Mouse (Mus musculus) testis, adult 2 months (tissue): ENCODE data around the gene Bud13. TPM values are rescaled to one million over a fixed set of nuclear protein-coding genes. Genes with fewer than 3 reads are reported as not detected.

Experiments
- H3K27ac ChIP-seq: fragments of 200-500 bp; 2 replicates; pipeline ENCODE4 v1.5.1; 2012; ENCODE audit warnings: low read depth, low read length; ENCODE audit not compliant: control insufficient read depth, insufficient read depth
- H3K27me3 ChIP-seq: fragments of 200-500 bp; 2 replicates; pipeline ENCODE4 v1.6.1; 2012; ENCODE audit warnings: mild to moderate bottlenecking, low read length, moderate library complexity; ENCODE audit not compliant: control insufficient read depth, insufficient read depth
- H3K36me3 ChIP-seq: fragments of 200-500 bp; 2 replicates; pipeline ENCODE4 v1.6.1; 2012; ENCODE audit warnings: mild to moderate bottlenecking, low read length; ENCODE audit not compliant: control insufficient read depth, insufficient read depth
- H3K4me1 ChIP-seq: fragments of 200-500 bp; 2 replicates; pipeline ENCODE4 v1.6.1; 2012; ENCODE audit warnings: low read length; ENCODE audit not compliant: control insufficient read depth, insufficient read depth
- H3K4me3 ChIP-seq: fragments of 200-500 bp; 2 replicates; pipeline ENCODE4 v1.5.1; 2012; ENCODE audit warnings: low read depth, mild to moderate bottlenecking, low read length, moderate library complexity, mixed read lengths; ENCODE audit not compliant: control insufficient read depth
- CTCF ChIP-seq: fragments of 200-500 bp; IDR thresholded peaks from 2 replicates; pipeline ENCODE4 v1.5.1; 2012; ENCODE audit warnings: low read depth, mild to moderate bottlenecking, inconsistent platforms, low read length, moderate library complexity; ENCODE audit not compliant: control insufficient read depth, insufficient read depth, insufficient replicate concordance
- POLR2A ChIP-seq: fragments of 200-500 bp; IDR thresholded peaks from 2 replicates; pipeline ENCODE4 v1.6.1; 2012; ENCODE audit warnings: low read depth, mild to moderate bottlenecking, inconsistent platforms, low read length, moderate library complexity; ENCODE audit not compliant: control insufficient read depth
- polyA plus RNA-seq: library from polyadenylated mRNA; depleted of rRNA; stranded (reverse); fragments of >200 nt; gene quantifications from 2 replicates; pipeline ENCODE4 v1.2.3, GENCODE M21; 2012

Gene Bud13
- polyA plus RNA-seq, 1 experiment = 5.8 TPM

DNA sequence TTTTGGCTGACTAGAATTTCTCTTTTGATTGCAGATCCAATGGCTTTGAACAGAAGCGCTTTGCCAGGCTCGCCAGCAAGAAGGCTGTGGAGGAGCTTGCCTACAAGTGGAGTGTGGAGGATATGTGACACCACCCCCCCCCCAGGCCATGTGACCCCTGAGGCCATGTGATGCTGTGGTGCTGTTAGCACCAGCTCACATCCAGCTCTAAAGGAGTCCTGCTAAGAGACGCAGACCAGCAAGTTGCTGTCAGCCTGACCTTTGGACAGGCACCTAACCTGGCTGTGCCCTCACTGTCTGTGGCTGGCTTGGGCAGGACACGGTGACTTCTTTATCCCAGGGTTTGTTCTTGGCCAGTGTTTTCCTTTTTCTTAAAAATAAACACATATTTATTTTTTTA is 15.6 kb downstream of the Bud13 start:
- Histone ChIP-seq H3K4me1 (no peaks in the 10 kb centered on the region), H3K27ac (no peak overlapping the region), H3K27me3 (no peaks in the 10 kb centered on the region), H3K4me3 (no peak overlapping the region), H3K36me3 (no peaks in the 10 kb centered on the region)
- no peak for TF ChIP-seq POLR2A
- no peak for TF ChIP-seq CTCF

GRCm38 (mm10) chr9:46302142-46302541 is 19.3 kb downstream of the Bud13 start:
- Histone ChIP-seq H3K27ac (no peak overlapping the region), H3K4me3 (no peak overlapping the region), H3K27me3 (no peaks in the 10 kb centered on the region), H3K36me3 (no peaks in the 10 kb centered on the region), H3K4me1 (no peaks in the 10 kb centered on the region)
- TF ChIP-seq CTCF (peak; percentile 78; the same call in 1 of the 2 replicates), POLR2A (no peak)

GRCm38 (mm10) chr9:46309121-46309520 is 26.3 kb downstream of the Bud13 start:
- H3K4me1 ChIP-seq = no peaks in the 10 kb centered on the region
- H3K27me3 ChIP-seq = no peaks in the 10 kb centered on the region
- H3K36me3 ChIP-seq = no peaks in the 10 kb centered on the region
- TF ChIP-seq POLR2A (no peak), CTCF (peak; percentile 13; the same call in 1 of the 2 replicates)
- H3K4me3 ChIP-seq = no peak overlapping the region
- no peak overlapping the region for H3K27ac ChIP-seq

- H3K27me3 ChIP-seq = no peaks in the 10 kb centered on the region
- H3K36me3 ChIP-seq = no peaks in the 10 kb centered on the region
These were observed 31.7 kb downstream of the Bud13 start for GRCm38 (mm10) chr9:46314507-46314906.

DNA sequence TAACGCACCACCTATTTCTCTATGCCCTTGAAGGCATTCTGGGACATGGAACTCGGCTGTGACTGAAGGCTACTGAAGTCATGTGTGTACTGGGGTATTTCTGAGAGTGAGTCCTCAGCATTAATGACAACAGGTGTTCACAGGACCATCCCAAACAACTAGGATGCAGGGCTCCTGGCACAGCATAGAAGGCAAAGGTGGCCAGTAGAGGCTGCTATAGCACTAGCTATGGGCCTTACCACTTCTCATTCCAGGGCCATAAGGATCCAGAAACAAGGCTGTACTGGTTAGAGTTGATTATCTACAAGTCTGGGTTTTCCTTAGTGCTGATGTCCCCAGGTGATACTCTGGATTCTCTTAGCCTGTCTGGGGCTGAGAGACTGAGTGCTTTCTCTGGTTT is 32.1 kb downstream of the Bud13 start:
- no peaks in the 10 kb centered on the region for H3K27me3 ChIP-seq
- H3K4me3 ChIP-seq = peak overlapping the region; percentile 72
- TF ChIP-seq POLR2A (no peak), CTCF (no peak)
- H3K27ac ChIP-seq = no peak overlapping the region
- H3K4me1 ChIP-seq = peaks cover 4% of the 10 kb centered on the region; the same call in 1 of the 2 replicates
- no peaks in the 10 kb centered on the region for H3K36me3 ChIP-seq

More at GRCm38 (mm10) chr9:46314507-46314906, 31.7 kb downstream of the Bud13 start:
- peak; percentile 95; the same call in 1 of the 2 replicates for TF ChIP-seq CTCF
- TF ChIP-seq POLR2A = no peak
- peak overlapping the region; percentile 72 for H3K4me3 ChIP-seq
- peaks cover 4% of the 10 kb centered on the region; the same call in 1 of the 2 replicates for H3K4me1 ChIP-seq
- H3K27ac ChIP-seq = no peak overlapping the region

GRCm38 (mm10) chr9:46315807-46316365 is 33.1 kb downstream of the Bud13 start:
- peak; percentile 29; the same call in 1 of the 2 replicates for TF ChIP-seq POLR2A
- no peak for TF ChIP-seq CTCF
- peak overlapping the region; percentile 3; the same call in 1 of the 2 replicates for H3K27ac ChIP-seq
- no peaks in the 10 kb centered on the region for H3K36me3 ChIP-seq
- H3K27me3 ChIP-seq = no peaks in the 10 kb centered on the region
- H3K4me1 ChIP-seq = peaks cover 4% of the 10 kb centered on the region; the same call in 1 of the 2 replicates
- peak overlapping the region; percentile 72 for H3K4me3 ChIP-seq

DNA sequence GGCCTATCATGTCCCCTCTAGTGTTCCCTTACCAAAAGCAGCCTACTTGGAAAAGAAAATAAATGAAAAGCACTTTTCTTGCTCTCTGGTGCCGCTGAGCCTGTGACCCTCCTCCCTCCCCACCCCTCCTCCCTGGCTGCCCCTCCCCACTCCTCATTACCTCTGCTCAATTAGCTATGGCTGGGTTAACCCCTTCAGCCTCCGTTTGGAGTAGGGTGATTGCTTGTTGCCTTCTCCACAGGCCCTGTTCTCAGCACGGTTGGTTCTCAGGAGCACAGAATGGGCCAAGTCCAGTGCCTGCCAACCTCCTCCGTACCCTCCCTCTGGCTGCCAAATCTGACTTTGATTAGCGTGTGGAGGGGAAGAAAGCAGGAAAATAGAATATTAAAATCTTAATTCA is 33.6 kb downstream of the Bud13 start:
- TF ChIP-seq POLR2A = no peak
- no peak for TF ChIP-seq CTCF
- H3K4me1 ChIP-seq = peaks cover 4% of the 10 kb centered on the region; the same call in 1 of the 2 replicates
- peak overlapping the region; percentile 72 for H3K4me3 ChIP-seq
- no peaks in the 10 kb centered on the region for H3K36me3 ChIP-seq
- no peak overlapping the region for H3K27ac ChIP-seq
- no peaks in the 10 kb centered on the region for H3K27me3 ChIP-seq
